Mouse (Mus musculus) kidney, postnatal 4 days (tissue): ENCODE measurements around the gene Icos.

Experiments used
- DNase-seq, 2 experiments: peaks; one replicate each; pipeline ENCODE4 v3.0.0; 2021; ENCODE audit warnings: mixed read lengths in 2 of 2

Icos gene

DNA sequence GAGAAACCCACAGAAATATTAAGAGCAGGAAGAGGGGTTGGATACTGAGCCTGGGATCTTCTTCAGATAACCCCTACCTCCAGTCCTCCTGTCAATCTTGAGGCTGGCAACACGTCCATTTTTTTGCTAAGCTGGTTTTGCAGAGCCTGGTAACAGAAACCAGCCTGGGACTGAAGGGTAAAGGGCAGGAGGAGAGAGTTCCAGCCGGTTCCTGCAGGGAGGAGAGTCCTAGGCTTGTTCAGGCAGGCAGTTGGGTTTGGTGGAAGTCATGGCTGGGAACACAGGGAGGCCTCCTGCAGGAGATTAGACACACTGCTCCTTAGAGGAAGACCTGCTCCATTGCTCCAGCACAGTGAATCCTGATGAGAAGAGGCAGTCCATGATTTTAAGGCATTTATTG is 10.2 kb upstream of the Icos start:
- DNase-seq, result no peak

DNA sequence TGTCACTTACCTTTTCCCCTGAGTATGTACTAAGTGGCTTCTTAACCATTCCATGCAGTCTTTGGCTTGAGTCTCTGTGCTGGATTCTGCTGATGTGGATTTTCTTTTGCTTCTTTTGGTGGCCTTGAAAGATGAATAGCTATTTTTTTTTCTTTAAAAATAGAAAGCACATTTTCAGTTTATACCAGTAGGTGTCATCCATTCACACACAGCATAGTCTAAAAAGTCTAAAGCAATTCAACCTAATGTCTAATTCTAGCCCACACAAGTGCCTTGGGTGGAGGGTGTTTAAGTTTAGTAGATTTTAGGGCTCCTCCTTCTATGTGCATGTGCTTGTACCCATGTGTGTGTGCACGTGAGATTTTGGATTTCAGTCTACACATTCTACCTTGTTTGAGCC is 6.9 kb upstream of the Icos start:
- no peak for DNase-seq

DNA sequence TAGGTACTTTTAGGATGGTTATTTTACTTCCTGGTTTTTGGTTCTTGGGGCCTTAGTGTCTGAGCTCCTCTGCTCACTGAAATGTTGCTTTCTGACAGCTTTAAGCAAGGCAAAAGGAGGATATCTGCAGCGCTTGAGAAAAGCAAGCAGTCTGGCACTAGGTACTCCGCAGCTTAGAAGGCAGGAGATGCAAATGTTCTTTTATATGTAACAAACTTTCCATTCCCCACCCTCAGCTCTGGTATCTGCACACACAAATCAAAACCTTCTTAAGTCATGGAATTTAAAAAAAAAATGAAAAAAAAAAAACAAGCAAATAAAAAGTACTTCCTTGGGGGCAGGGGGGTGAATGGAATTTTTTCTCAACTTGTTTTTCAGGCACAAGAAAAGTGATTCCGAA is 3.5 kb upstream of the Icos start:
- no peak for DNase-seq

DNA sequence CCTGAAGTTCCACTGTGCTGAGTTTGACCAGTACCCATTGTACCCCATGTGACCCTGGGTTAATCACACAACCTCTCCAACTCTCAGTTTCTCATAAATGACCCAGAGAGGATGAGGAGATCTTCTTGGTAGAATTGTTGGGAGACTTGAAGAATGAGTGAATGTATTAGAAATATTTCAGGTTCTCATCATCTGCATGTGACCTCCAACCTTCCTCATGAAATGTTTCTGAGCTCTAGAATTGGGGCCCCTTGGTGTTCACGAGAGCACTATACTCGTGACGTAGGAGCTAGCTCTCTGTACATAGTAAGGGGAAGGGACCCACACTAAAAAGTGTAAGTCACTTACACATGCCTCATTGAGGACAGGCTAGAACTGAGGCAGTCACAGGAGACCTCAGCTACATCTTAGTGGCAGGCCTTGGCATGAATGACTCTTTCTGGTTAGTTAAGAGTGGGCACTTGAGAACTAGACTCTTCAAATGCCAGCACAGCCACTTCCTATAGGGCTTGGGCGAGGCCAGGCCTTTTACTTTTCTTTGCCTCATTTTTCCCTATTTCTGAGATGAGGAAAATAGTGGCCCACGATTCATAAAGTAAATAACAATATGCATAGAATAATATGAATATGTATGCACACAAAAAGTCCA is 2.0 kb upstream of the Icos start:
- no peak for DNase-seq

DNA sequence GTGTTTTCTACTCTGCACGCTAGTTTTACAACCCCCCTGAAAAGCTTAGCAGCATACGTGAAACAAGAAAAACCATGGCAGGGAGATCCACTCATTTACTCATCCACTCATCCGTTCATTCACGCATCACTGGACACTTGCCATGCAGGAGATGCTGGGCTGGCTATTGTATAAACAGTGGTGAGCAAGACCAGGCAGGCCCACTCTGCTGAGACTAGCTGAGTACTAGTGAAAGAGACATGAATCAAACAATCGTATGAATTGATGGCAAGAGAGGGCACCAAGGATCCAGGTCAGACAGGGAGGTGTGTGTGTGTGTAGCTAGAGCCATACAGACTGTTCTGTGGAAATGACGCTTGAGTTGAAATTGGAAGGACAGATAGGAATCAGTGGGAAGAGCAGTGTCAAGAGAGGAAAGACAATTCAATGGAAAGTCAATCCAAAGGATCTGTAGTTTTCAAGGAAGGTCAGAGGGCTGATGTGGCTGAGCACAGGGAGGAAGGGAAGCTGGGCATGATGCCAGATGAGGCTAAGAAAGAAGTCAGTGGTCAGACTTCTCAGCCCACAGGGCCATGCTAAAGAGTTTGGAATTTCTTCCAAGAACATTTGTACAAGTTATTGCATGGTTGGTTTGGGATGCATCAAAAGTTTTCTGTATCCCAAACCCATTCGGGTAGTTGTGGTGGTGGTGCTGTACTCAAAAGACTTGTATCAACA is 1.6 kb downstream of the Icos start:
- peak; percentile 41 to 54 for DNase-seq

DNA sequence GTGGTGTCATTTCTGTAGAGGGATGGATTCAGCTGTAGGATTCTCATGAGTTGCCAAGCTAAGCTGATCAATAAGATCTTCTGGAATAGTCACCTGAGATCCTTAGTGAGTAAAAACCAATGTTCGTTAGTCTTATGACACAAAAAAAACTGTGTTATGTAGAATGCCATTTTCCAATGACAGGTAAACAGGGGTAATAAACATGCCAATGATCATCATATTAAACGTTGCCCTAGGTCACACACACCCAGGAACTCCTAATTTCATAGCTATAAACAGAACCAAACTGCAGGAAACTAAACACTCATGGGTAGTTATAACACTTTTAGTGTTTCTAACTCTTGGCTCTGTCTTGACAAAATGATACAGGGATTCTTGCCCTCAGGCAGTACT is 2.1 kb downstream of the Icos start:
- no peak for DNase-seq

DNA sequence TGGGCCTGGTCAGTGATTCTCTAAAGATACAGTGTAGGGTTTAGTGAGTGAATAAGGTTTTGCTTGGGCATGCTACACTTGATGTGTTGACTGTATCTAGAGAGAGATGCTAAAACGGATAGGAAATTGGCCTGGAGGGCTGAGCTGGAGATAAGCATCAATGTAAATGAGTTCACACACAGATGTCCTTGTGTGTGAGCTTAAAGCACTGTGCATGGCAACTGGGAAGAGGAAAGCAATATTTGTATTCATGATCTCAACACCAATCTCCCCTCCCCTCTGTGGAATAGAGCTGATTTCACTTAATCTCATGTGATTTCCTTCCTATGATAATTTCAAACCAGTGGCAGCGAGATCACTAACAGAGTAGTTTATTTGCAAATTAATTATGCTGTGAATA is 7.3 kb downstream of the Icos start:
- no peak for DNase-seq

DNA sequence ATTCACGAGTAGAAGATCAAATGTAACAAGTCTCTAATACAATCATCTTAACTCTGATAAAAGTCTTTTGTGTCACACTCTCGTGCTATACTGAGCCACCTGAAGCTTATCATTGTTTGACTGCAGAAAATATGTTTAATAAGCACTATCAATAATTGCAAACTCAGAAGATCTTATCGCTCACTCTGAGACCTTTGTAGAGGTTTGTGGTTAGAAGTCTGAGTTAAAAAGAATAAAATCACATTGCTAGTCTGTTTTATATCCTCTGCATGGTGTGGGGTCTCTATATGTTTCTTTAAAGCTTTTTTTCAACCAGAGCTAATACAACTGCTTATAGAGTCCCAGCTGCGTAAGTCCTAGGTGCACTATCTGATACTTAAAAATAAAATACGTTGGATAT is 8.4 kb downstream of the Icos start:
- no peak for DNase-seq

DNA sequence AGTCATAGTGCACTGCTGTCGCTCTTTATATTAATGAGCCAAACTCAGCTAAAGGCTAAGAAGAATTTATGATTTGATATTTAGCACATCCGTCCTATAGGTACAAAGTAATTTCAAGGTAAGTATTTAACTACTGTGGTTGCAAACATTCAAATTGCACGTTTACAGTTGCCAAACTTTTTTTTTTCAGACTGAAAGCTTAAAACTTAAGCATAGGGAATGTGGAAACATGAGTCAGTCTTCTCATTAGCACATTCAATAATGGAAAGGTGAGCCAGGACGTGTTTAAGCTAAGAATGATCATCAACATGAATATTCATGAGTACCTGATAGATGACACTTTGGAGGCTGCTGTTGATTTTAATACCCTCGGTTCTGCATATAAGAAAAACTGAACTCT is 11.4 kb downstream of the Icos start:
- no peak for DNase-seq

DNA sequence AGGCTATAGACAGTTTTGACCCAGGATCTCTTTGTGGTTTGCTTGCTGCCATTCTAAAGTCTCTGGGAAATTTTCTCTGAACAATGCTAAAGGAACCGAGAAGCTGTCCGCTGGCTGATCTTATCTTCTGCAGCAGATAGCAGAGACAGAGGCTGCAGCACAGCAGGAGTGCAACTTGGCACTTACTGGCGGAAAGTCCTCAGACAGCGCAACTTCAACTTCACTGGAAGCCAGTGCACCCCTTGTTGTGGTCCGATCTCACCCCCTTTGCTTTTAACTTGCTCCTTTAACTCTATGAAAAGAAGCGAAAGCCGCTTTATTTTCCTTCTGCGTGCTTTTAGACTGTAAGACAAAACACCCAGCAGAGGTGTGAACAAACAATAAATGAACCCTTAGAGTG is 12.6 kb downstream of the Icos start:
- DNase-seq, result no peak

DNA sequence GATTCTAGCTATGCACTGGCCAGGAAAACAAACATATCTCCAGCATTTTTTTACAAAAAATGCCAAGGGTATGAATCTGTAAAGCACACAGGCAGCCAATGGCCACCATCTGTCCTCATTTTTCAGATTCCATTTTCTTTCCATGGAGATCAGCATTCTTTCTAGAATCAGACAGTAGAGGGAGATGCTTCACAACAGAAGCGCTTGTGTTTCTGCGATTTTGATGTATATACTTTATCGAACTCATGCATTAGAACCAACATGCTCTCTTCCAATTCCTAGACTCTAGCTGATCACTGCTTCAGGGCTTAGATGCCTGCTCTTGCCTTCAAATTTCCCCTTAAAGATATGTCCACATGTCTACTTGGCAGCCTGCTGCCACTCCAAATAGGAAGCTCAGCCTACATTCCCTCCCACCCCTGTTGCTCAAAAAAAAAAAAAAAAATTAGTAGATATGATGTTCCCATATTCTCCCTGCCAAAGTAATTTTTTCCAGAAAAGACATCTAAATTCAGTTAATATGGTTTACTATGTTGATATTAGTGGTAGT is 20.4 kb downstream of the Icos start:
- no peak for DNase-seq

DNA sequence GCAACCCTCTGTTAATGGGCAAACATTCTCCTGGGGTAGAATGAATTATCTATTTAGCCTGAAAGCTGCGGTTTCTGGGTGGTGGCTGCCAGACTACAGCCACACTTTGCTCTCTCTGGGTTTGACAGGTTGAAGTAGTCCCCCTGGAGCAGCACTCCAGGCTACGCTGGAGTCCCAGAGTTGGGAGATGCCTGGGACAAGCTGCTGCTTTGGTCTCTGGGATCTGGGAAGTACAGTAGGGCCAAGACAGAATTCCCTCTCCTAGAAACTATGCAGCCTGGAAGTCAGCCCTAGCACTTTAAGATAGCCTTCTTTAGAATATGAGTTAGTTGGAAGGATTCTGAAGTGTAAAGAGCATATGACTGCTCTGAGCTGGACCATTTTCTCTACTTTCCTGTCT is 21.0 kb downstream of the Icos start:
- DNase-seq, result peak in 1 of 2 experiments; percentile 3

DNA sequence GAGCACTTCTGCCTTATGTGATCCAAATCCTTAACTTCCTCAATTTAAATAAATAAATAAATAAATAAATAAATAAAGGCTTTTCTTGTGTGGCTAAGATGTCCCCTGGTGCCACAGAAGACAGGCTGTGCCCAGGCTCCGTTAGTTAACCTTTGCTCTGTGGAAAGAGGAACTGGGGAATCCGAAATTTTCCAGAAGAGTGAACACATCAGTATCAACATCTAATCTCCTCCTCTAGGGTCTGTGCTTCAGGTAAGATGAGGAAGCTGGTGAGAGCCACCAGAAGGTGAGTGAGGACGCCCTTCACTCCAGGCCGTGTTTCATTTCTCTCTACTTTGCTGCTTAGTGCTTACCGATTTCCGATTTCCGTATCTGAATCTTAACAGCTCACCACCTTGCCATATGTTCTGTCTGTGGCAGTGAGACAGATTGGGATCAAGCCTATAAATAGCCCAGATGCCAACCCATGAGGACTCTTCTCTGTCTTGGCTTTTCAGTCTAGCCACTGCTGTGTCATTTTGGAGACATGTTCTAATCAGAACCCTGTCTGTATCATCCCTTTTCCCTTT is 24.1 kb downstream of the Icos start:
- no peak for DNase-seq

DNA sequence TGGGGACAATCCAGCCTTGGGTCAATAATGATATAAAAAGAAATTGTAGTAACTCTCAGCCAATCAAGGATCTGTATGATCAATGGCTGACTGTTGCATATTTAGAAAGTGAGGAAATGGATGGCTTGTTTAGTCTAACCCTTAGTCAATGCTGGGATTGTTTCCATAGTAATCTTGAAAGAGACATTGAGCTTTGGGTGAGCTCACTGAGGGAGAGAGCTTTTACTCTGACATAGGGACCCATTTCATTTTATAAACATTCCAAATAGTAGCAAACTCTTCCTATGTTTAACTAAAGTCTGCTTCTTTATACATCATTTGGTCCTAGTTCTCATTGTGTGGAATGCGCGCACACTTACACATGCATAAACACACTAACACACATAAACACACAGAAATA is 28.5 kb downstream of the Icos start:
- DNase-seq, result no peak

DNA sequence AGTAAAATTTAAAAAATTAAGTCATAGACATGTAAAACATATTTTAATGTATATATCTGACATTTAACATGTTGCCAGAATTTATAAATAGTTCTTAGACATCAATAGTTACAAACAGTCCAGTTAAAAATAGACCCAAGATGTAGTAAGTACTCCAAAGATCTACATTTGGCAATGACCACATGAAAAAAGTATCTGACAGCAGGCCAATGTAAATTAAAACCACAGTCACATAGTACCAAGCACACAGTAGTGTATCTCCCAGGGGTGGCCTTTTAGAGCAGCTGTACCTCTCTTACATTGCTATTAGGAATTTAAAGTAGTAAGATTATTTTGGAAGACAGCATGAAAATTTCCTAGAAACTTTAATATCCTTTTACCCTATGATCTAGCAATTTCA is 29.8 kb downstream of the Icos start:
- DNase-seq, result no peak

DNA sequence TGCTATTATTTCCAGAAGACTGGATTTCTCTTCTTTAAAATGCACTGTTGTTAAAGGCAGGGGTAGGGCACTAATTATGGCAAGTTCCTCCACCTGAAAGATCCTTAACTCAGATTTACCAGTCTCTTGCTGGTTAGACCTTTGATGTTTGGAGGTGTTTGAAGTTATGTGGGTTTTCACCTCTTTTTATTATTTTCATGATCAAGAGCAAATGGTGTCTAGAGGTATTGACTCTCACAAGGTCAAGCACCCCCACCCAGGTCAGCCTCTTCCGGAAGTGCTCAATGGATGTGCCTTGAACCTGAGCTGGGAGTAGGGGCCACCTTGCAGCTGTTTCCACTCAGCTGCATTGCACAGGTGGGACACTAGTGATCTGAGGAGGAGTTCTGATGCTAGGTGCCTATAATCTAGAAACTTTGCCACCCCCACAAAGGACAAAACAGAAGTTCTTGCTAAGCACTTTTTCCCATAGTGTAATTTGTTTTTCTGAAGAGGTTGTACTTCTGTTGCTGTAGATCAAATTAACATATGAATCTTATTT is 38.9 kb downstream of the Icos start:
- no peak for DNase-seq

DNA sequence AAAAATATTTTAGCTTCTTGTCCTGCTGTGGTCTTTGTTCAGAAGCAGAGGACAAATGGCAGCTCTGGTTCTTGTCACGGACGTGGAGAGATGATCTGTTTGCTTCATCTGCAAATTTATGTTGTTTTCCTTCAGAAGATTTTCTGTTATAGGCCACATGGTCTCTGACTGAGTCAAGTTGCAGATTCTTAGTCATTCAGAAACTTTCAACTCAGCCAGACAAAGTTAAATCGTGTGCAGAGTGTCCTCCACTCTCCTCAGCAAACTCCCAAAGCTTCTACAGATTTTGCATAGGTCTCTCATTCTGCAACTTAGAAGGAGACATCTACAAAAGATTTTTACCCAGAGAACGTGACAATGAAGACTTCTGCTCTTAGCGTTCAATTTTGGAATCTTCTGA is 49.0 kb downstream of the Icos start:
- no peak for DNase-seq

DNA sequence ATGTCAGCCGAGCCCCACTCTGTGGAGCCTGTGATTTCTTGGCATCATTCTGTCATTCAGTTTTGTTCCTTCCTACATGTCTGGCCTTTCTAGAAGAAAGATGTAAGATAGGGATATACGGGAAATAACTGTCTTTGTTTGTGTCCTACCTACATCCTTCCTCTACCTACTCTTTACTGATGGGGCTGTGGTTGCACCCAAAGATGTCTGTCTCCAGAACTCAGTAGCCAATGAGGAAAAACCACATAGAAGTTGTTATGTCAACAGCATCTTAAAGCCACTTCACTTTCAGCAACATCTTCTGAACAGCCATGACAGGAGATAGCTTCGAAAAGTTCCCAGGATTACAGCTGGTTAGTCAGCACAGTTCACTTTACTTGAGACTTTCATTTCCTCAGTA is 49.8 kb downstream of the Icos start:
- no peak for DNase-seq

DNA sequence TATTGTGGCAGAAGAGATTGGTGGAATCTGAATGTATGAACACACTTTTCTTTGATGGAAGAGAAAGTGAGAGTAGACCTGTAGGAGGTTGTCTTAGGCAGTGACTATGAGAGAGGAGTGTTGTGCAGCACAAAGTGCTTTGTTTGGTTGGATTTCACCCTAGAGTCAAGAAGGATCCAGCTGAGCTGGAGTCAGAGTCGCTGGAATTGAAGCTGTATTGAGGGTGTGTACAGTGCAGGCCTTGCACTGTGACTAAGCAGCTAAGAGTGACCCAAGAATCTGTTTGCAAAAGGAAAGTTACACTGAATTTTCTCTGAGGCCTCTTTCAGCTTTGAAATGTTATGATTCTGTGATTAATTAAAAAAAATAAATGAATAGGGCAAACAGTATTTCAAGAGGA is 52.2 kb downstream of the Icos start:
- no peak for DNase-seq

DNA sequence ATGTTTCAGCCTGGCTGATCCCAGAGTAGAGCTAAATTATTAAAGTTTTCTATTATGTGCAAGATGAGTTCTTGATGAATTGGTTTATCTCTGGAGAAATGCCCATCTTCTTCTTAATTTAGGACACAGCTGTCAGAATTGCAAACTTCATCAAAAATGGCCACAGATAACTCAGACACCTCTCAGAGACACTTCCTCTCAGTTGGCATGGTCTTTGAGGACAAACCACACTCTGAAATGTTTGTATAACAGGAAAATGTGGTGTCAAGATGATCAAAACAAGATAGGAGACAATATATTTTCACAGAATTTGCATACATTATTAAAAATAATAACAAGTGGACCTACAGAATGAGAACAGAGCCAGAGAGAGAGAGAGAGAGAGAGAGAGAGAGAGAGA is 52.8 kb downstream of the Icos start:
- no peak for DNase-seq

DNA sequence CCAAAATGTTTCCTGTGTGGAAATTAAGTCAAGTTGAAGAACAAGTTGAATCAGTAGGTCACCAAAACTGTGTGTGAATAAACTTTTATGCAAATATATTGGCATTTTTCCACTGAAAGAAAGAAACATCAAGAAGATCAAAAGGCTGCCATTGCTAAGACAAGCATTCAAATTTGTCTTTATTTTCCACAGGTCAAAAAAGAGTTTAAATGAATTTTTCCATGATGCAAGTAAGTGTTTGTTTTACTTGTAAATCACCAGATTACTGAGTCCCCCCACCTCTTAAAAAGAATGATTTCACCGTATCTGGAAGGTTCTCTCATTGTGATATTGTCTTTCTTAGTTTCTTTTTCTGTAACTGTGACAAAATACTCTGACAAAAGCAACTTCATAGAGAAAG is 57.5 kb downstream of the Icos start:
- no peak for DNase-seq

DNA sequence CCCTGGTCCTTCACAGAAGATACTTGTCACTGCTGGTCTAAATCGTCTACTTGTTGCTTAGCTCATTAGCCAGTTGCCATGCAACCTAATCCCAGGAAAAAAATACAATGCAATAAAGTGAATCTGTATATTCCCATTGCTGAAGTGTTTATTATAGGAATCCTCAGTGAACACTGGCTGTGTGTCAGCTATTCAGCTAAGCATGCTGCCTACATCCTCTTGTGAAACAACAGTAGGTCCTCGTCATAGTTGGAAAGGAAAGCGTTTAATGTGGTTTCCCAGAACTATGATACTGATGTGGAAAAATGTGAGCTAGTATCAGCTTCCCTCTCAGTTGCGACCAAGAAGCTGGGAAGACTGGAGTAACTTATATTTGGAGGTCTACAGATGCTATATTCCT is 60.5 kb downstream of the Icos start:
- DNase-seq, result no peak

DNA sequence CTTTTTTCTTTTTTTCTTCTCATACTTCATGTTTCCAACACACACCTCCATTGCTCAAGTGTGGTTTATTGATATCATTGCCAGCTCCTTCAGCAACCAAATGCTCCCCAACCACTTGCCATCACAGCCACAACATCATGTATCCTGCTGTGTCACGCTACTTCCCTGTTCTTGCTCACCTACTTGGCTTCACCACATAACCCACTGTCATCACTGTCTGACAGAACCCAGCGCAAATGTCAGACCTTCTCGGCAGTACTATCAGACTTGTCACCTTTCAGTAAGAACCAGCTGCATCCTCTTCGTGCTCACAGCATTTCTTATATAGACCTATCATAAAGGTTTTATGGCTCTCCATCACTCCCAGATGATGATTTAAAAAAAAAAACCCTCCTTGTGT is 61.6 kb downstream of the Icos start:
- DNase-seq, result no peak

DNA sequence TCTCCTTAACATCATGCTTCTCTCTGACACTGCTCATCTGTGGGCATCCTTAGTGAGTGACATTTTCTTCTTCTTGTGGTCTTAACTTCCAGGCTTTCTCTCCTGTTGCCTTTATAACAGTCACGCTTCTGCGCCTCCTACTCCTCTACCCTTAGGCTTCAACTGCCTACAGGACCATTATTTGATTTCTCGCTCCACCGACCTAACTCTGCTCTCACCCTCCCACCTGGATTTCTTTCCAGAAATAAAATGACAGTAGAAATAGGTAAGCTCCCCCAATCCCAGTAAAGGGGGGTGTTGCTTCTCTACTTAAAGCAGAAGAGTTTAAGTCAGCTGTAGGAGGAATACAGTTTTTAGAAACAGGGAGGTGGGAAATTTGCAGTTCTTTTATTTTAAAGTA is 62.7 kb downstream of the Icos start:
- DNase-seq, result no peak
